Mouse (Mus musculus) G1E-ER4 (cell line): ENCODE measurements around the gene Dach2. TPM values are rescaled to one million over a fixed set of nuclear protein-coding genes. Genes with fewer than 3 reads are reported as not detected.

ENCODE experiments used
- GATA1 ChIP-seq: IDR thresholded peaks from one replicate; pipeline ENCODE4 v1.8.0; 2012; ENCODE audit warnings: low read length, inconsistent platforms
- polyA plus RNA-seq: library from polyadenylated mRNA; stranded (reverse); fragments of >175 nt; gene quantifications from 2 replicates; pipeline ENCODE4 v1.2.3, GENCODE M21; 2012

Gene Dach2
- polyA plus RNA-seq = not detected in 2 replicates

- TF ChIP-seq GATA1 = no peak
These were observed at the start of gene Dach2 for GRCm38 (mm10) chrX:113297404-113297803. Dach2 (plus strand) TSS chrX:113297510.

DNA sequence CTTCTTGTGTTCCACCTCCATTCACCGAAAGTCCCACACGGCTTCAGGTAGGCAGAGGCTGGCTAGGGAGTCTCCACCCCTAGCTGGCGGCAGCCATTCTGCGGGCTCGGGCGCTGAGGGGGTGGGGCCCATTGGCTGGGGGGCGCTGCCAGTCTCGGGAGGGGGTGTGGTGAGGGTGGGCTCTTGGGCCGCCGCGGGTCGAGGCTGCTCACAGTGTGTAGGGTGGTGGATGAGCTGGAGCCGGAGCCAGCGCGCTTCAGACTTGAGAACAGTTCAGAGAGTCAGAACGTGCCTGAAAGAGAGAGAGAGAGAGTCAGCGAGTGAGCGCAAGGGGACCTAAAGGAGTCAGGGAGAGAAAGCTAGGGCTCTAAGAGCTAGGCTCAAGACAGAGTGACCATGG lies 721 bp downstream of the Dach2 start:
- TF ChIP-seq GATA1 = no peak

DNA sequence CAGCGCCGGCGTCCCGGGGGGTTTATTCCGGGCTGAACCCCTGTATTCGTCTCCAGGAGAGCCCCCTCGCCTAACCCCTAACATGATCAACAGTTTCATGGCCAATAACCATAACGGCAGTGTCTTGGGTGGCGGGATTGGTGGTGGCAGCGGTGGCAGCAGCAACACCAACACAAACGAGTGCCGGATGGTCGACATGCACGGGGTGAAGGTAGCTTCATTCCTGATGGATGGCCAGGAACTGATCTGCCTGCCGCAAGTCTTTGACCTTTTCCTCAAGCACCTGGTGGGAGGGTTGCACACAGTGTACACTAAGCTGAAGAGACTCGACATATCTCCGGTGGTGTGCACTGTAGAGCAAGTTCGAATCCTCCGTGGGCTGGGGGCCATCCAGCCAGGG lies 1.2 kb downstream of the Dach2 start:
- no peak for TF ChIP-seq GATA1

DNA sequence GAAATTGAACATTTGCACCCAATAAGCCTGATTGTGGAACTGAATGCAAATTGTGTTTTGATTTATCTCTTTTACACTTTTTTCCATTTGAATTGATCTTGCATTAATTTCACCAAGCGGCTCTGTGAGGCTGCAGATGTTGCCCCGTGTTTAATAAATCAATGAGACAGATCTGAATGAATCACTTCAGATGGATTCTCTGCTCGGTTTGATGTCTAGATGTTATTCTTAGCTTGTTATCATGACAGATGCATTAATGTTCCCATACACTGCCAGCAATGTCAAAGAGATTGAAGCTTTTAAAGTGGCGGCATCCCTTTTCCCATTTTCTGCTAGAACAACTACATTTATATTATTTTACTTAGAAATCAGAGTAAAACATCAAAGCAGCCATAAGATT lies 7.0 kb downstream of the Dach2 start:
- no peak for TF ChIP-seq GATA1

DNA sequence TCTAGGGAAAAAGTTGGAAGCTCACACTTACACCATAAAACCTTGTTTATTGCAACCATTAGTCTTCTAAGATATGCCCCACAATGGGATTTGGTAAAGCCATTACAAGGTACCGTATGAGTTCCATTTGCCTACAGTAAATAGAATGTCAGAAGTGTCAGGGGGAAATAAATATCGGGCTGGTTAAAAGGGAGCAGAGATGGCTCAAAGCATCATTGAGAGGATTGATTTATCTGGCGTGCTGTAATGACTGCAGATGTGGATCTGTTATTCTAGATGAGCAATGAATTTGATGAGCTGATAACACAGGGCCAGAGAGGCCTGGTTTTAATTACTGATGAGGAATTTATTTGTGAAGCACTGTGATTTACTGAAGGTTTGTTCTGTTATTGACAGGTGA lies 40.8 kb downstream of the Dach2 start:
- TF ChIP-seq GATA1 = no peak

GRCm38 (mm10) chrX:113394417-113394816 lies 97.1 kb downstream of the Dach2 start:
- no peak for TF ChIP-seq GATA1

GRCm38 (mm10) chrX:113408756-113409155 lies 111.4 kb downstream of the Dach2 start:
- TF ChIP-seq GATA1 = no peak

GRCm38 (mm10) chrX:113421517-113422187 lies 124.3 kb downstream of the Dach2 start:
- no peak for TF ChIP-seq GATA1

- TF ChIP-seq GATA1 = no peak
These were observed 184.8 kb downstream of the Dach2 start for GRCm38 (mm10) chrX:113482131-113482530.

GRCm38 (mm10) chrX:113545106-113545505 lies 247.8 kb downstream of the Dach2 start:
- TF ChIP-seq GATA1 = no peak

GRCm38 (mm10) chrX:113563897-113564296 lies 266.6 kb downstream of the Dach2 start:
- no peak for TF ChIP-seq GATA1

DNA sequence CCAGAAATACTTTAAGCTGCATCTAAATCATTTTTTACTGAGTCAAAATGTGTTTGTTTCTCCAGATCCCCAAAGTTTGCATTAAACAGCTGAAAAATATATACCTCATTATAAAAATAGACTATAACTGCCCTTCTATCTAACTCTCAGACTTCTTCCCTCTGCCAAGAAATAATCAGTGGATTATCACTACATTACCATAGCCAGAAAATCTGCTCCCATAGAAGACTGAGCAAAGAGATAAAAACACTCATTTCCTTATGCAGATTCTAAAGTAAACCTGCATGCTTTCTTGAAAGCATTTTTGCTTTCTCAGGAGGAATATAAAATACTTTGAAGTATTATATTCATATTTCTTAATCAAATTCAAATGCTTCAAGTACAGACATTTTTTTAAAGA lies 368.8 kb downstream of the Dach2 start:
- TF ChIP-seq GATA1 = no peak

GRCm38 (mm10) chrX:113687163-113687562 lies 389.9 kb downstream of the Dach2 start:
- TF ChIP-seq GATA1 = no peak

DNA sequence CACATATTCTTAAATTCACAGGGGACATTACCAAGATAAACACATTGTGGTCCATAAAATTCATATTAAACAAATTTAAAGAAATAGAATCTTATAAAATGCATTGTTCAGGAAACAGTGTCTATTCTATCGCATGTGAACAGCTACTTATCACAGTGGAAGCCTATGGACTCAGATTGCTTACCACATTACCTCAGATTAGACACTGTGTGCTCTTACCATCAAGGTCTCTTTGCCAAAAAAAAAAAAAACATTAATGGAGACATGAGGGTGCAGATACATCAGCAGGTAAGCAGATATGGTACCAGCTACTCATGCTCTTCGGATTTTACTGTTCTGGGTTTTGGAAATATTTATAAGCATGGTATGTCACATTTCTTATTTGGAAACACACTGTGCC lies 415.1 kb downstream of the Dach2 start:
- no peak for TF ChIP-seq GATA1

- no peak for TF ChIP-seq GATA1
These were observed 426.8 kb downstream of the Dach2 start for GRCm38 (mm10) chrX:113724124-113724523.

DNA sequence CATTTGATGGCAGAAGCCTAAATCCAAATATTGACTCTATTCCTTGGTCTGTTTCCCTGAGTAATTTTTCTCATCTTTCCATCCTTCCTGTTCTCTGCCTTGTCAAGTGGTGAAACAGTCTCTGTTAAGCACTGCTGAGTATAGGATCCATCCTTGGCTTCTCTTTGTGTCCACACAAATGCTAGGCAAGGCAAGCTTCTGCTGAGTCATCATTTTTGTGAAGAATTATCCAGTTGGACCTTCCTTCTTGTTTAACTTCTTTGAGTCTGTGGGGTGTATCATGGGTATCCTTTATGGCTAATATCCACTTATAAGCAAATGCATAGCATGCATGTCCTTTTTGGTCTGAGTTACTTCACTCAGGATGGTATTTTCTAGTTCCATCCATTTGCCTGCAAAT lies 449.8 kb downstream of the Dach2 start:
- TF ChIP-seq GATA1 = no peak

- no peak for TF ChIP-seq GATA1
These were observed 495.0 kb downstream of the Dach2 start for GRCm38 (mm10) chrX:113792264-113792663.

- TF ChIP-seq GATA1 = no peak
These were observed 513.1 kb downstream of the Dach2 start for GRCm38 (mm10) chrX:113810369-113810768.

DNA sequence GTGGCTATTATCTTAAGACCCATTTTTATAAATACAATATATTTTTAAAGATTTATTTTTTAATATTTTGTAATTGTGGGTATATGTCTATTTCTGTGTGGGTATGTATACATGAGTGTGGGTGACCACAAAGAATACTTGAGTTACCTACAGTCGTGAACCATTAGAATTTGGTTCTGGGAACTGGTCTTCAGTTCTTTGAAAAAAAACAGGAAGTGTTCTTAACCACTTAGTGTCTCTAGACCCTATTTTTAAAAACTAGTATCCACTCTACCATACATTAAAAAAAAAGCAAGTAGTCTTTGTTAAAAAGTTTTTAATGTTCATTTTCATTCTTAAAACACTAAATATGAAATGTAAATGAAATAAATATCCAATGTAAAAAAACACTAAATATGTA lies 529.5 kb downstream of the Dach2 start:
- TF ChIP-seq GATA1 = no peak
